Mouse (Mus musculus) bone marrow macrophage, adult 2 months (primary cell): ENCODE data around the gene Fbxw17. TPM values are rescaled to one million over a fixed set of nuclear protein-coding genes. Genes with fewer than 3 reads are reported as not detected.
A peak's percentile ranks its signal among the peaks of the same experiment; 100 is the strongest.
"Not testable (repeated sequence)": the region's sequence is repeated elsewhere in the genome, so short reads cannot be mapped to it uniquely, and the experiment has no call there.

Experiments
- H3K27ac ChIP-seq: 2 replicates; pipeline ENCODE4 v1.5.1; 2012; ENCODE audit warnings: low read depth, low read length; ENCODE audit not compliant: insufficient read depth
- H3K4me1 ChIP-seq: 2 replicates; pipeline ENCODE4 v1.6.1; 2012; ENCODE audit warnings: low read length; ENCODE audit not compliant: control insufficient read depth, insufficient read depth
- H3K4me3 ChIP-seq: 2 replicates; pipeline ENCODE4 v1.5.1; 2012; ENCODE audit warnings: mild to moderate bottlenecking, low read length, moderate library complexity; ENCODE audit not compliant: insufficient read depth
- CTCF ChIP-seq: IDR thresholded peaks from 2 replicates; pipeline ENCODE4 v1.5.1; 2012; ENCODE audit warnings: low read depth, mild to moderate bottlenecking, low read length, moderate library complexity
- POLR2A ChIP-seq: IDR thresholded peaks from 2 replicates; pipeline ENCODE4 v1.6.1; 2012; ENCODE audit warnings: mild to moderate bottlenecking, low read depth, low read length, borderline replicate concordance
- polyA plus RNA-seq: library from polyadenylated mRNA; stranded (reverse); fragments of >200 nt; gene quantifications from 2 replicates; pipeline ENCODE4 v1.2.4, GENCODE M21; 2012; ENCODE audit not compliant: missing spikeins, insufficient read depth, insufficient read length

The Fbxw17 gene
- polyA plus RNA-seq: 69.3 and 80.4 TPM in 2 replicates

DNA sequence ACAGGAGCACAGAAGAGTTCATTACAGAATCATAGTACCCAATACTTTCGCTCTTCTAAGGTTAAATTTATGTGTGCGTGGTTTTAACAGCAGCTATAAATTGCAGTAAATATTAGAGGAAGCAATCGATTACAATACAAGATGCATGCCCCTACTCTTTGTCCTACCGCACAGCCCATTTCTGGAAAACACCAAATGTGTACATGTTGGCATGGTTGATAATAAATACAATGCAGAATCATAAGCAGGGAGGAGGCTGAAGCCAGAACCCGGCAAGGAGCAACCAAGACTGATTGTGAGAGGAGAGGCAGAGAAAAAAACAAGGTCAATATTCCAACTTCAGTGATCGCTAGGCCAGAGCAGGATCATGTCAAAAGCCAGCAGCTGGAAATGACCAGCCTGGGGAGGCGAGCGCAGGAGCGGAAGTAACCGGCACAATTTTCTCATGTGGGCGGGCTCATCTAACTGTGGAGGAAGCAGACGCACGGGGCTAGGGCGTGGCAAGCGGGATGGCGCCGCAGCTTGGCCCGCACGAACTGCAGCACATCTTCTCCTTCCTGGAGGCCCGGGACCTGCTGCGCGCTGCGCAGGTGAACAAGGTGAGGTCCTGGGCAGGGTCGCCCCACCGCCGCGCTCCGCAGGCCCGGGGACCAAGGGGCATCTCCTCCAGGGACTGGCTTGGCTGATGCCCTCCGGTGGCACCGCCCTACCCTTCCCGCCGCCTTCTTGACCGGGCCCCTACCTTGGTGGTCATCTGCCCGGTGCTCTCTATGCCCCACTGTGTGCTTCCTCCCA is at the start of gene Fbxw17:
Gene Fbxw17 (plus strand): TSS at position 476 of the 795 bp plus-strand sequence.
- no peak for TF ChIP-seq POLR2A
- TF ChIP-seq CTCF: no peak
- H3K27ac ChIP-seq: no peak within 1 kb of the TSS
- H3K4me3 ChIP-seq: peak within 1 kb of the TSS; percentile 83
- peaks cover 9% of the 10 kb centered on the region for H3K4me1 ChIP-seq

DNA sequence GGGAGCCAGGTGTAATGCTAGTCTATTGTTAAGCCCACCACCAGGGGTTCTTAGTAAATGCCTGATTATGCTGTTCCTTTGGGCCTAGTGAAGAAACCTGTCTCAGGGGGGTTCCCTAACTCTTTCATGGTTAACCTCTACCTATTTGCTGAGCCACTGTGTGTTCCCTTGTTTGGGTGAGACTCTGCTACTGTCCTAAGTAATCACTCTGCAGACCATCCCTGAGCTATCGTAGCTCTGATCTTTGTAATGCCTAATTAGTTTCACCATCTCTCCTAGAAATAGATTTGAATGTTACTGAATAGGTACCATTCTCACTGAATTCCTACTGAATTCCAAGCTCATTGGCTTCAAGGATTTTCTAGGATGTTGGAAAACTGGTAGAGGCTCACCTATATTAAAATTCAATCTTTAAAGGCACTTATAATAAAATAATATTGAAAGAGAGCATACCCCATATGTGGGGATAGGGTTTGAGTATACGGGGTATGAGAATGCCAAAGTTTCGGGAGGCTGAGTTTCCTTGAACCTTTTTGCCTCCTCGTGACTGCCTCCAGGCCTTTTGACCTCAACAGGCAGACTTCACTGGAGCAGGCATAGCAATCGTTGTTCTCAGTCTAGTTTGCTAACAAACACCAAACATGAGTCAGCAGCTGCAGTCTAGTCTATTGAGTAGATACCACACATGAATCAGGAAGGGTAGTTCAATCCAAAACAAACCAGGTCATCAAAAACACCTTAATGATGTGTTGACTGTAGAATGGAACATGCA is 44.5 kb upstream of the Fbxw17 start:
- not testable (repeated sequence) for H3K4me3 ChIP-seq, H3K27ac ChIP-seq, H3K4me1 ChIP-seq

DNA sequence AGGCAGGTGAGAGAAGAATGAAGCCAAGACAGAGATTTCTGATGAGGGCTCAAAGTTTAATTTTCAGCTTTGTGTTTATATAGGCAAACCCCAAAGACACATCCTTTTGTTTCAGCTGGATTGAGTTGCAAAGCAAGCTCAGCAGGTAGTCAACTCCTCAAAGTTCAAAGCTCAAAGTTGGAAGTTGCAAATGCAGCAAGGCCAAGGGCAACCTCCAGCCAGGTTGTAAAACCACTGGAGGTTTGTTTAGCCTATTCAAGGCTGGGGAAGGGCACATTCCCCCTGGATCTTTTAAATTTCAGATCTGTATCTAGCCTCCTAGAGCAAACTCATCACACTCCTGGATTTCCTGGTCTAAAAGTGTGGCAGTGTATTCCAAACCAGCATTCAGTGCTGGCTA is 28.5 kb upstream of the Fbxw17 start:
- not testable (repeated sequence) for H3K4me1 ChIP-seq, H3K27ac ChIP-seq, H3K4me3 ChIP-seq

DNA sequence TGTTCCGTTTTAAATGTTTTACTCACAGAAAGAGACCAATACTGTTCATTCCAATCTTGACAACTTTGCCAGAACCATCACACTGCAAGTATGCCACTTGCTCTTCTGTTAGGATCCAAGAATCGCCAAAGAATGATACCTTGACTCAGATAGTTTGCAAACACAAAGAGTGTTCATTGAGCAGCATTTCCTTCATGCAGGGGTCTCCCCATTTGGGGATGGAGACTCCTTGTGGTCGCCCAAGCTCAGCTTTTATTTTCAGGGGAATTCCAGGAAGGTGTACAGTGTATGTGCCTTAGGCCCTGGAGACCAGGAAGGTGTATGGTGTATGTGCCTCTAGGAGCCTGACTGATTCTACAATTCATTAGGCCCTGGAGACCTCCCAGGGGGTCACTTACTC is 757 bp downstream of the Fbxw17 start:
- TF ChIP-seq CTCF (no peak), POLR2A (no peak)
- Histone ChIP-seq H3K4me3 (peak overlapping the region; percentile 83), H3K27ac (no peak overlapping the region), H3K4me1 (peaks cover 9% of the 10 kb centered on the region)

DNA sequence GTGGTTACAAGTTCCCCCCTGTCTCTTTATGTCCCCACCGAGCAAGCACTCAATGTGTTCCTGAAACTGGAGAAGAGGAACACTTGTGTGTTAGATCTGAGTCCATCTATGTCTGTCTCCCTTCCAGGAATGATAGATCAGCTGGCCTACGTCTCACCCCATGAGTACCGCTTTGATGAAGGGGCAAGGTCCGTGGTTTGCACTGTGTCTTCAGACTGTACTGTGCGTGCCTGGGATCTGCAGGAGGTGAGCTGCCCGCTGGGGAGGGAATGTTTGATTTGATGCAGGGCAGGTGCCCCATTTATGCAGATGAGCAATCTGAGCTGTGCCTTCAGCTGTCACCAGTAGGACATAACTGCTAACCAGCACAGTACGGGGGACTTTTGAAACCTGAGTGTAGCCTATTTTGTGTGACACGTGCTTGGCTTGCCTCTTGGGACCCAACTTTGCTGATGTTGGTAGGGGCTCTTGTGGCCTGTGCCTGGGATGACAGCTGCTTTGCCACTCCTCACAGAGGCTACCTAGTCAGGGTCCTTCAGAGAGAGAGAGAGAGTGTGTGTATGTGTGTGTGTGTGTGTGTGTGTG is 6.1 kb downstream of the Fbxw17 start:
- H3K4me3 ChIP-seq: no peak overlapping the region
- peaks cover 5% of the 10 kb centered on the region for H3K4me1 ChIP-seq
- H3K27ac ChIP-seq: no peak overlapping the region
- TF ChIP-seq CTCF (no peak), POLR2A (no peak)

DNA sequence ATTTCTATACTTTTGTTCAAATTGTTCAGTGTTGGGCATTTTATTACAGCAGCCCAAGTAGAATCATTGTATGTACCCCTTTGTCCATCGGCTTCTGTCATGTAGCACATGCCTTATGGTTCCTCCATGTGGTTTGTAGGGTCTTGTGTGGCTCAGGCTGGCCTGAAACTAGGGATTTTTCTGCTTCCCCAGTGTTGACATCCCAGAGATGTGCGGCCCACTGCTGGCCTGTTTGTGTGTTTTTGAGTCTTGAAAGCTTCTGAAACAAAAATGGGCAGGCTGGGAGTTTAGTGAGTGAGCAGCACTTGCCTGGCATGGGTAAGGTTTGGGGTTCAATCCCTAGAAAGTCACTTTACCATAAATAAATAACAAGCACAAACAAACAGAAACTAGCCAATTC is 6.9 kb downstream of the Fbxw17 start:
- no peak for TF ChIP-seq CTCF
- TF ChIP-seq POLR2A: no peak
- Histone ChIP-seq H3K4me3 (no peak overlapping the region), H3K4me1 (no peaks in the 10 kb centered on the region; the same call in 1 of the 2 replicates), H3K27ac (no peak overlapping the region)

DNA sequence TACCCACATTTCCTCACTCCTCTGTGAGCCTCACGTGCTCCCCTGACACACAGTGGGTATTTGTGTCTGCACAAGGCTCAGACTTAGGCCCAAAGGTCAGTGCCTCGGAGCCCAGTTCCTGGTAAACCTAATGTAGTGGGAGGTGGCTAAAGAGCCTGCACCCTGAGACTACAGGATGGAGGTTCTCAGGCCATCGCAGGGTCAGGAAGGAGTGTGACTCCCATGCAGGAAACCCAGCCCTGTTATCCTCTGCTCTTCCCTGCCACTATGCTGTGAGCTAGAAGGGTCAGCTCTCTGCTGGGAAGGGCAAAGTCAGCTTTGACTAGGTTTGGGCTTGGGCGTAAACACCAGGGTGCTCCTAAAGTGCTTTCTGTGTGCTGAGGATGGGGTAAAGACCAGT is 9.0 kb downstream of the Fbxw17 start:
- no peaks in the 10 kb centered on the region for H3K4me1 ChIP-seq
- H3K4me3 ChIP-seq: no peak overlapping the region
- TF ChIP-seq CTCF (no peak), POLR2A (no peak)
- H3K27ac ChIP-seq: no peak overlapping the region

DNA sequence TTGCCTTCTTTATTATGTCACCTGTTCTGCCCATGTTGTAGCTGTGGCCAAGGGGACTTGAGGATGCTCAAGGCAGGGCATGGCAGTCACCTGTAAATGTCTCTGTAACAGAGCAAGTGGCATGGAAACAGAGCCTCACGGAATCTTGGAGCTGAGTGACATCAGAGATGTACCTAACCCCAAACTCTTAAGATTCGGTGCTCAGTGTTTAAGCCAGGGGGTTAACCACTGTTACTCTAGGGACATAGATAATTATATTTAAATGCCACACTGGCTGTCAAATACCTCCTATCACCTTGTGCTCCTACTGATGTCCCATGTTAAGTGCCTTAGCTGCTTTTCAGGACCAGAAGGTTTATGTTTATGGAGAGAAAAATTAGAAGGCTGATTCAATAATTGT is 26.1 kb downstream of the Fbxw17 start, which contains the start of gene Gm47429:
Gene Gm47429 (minus strand): TSS at position 101 of the 400 bp plus-strand sequence.
- Histone ChIP-seq H3K4me1 (no peaks in the 10 kb centered on the region), H3K27ac (no peak within 1 kb of the TSS), H3K4me3 (no peak within 1 kb of the TSS)
- TF ChIP-seq POLR2A (no peak), CTCF (no peak)

DNA sequence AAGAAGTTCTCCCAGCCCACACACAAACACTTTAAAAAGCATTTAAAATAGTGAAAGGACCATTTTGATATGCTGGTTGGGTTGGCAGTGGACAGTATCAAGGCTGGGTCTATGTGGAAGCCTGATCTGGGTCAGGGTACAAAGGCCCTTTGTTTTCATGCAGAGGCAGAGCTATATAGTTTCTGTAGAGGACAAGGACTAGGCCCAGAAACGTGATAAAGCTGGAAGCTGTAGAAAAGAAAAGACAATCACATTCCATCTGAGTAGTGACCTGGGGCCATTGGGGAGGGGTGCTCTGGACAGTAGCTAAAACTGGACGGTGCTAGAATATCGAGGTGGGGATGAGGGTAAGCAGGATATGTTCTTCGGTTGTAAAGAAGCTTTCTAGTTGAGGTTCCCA is 27.6 kb downstream of the Fbxw17 start:
- TF ChIP-seq CTCF: no peak
- H3K4me1 ChIP-seq: no peaks in the 10 kb centered on the region
- no peak overlapping the region for H3K4me3 ChIP-seq
- H3K27ac ChIP-seq: no peak overlapping the region

DNA sequence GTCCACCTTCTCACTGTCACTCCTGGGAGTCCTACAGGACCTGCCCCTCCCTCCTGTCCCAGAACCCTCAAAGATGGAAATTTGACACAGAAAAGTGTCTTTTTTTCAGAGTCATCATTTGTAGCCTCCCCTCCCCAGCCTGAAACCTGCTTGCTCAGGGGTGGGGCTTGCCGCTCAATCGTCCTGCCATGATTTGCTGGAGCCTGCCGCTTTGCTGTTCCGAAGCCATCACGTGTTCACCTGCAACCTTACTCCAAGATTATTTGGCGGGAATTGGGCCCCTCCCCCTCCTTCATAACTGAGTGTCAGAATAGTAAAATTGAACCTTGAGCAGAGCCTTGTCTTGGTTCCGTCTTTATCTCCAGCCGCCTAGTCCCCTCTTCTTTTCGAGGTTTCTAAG is 34.6 kb downstream of the Fbxw17 start:
- not testable (repeated sequence) for H3K4me1 ChIP-seq, H3K27ac ChIP-seq, H3K4me3 ChIP-seq
